Mouse (Mus musculus) kidney, postnatal 36 days (tissue): ENCODE data around the gene Cyp2c54.
"Not testable (repeated sequence)": the region's sequence is repeated elsewhere in the genome, so short reads cannot be mapped to it uniquely, and the experiment has no call there.

ENCODE experiments used
- DNase-seq, 2 experiments: peaks; one replicate each; pipeline ENCODE4 v3.0.0; 2021 to 2022; ENCODE audit warnings: mixed read lengths in 2 of 2

Cyp2c54 gene

GRCm38 (mm10) chr19:40073701-40074100 is at the start of gene Cyp2c54:
Gene Cyp2c54, minus strand, starts transcription at chr19:40073827.
- DNase-seq: no peak

GRCm38 (mm10) chr19:40119624-40120023 is 46.0 kb upstream of the Cyp2c54 start:
- not testable (repeated sequence) for DNase-seq

- no peak for DNase-seq
Measured at GRCm38 (mm10) chr19:40091111-40091510, 17.5 kb upstream of the Cyp2c54 start.

GRCm38 (mm10) chr19:40089421-40089820 is 15.8 kb upstream of the Cyp2c54 start, which contains the start of gene Cyp2c50:
Gene Cyp2c50, plus strand, starts transcription at chr19:40089688.
- not testable (repeated sequence) for DNase-seq

- DNase-seq: no peak
Measured at GRCm38 (mm10) chr19:40088381-40088780, 14.8 kb upstream of the Cyp2c54 start.

GRCm38 (mm10) chr19:39992140-39992539 is 81.5 kb downstream of the Cyp2c54 start, which contains the start of gene Cyp2c37:
Gene Cyp2c37, plus strand, starts transcription at chr19:39992424.
- DNase-seq: not testable (repeated sequence)

- DNase-seq: no peak
Measured at GRCm38 (mm10) chr19:39989471-39989870, 84.2 kb downstream of the Cyp2c54 start.
